In the genomic region with DNA sequence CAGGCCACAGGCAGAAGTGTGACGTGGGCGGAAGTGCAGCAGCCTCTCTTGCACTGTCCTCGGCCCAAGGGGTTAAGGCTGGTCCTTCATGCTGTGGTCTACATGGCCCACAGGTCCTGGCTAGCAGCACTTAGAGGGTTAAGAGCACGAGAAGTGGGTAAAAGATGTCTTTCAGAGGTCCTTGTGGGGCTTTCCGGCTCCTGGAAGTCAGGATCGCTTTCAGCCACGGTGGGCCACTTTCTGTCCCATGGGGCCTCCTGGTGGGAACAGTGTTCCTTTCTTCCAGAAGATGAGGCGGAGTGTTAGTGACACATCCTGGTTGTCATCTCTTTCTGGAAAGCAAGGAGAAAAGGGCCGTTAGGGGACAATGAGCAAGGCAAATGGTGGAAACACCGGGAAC, we compare ENCODE assay signal across 30 mouse cellular contexts.
"Had no signal": no experiment of that assay in that cellular context is flagged by ENCODE, and none has a peak within 500 bp of the region (broad histone marks: within the 10 kb centered on the region; RNA-seq: fewer than 3 reads in every experiment).

No protein-coding gene starts in this region.

- DNase-seq: left cerebral cortex, postnatal 4 days; liver; liver, embryonic 13.5 days; liver, postnatal 0 days; lung, adult 18-20 months; lung, adult 2 months; lung, embryonic 14.5 days; lung, postnatal 10 days; lung, postnatal 14 days; lung, postnatal 36 days; midbrain, embryonic 14.5 days had no signal

- H3K27ac ChIP-seq: limb, embryonic 10.5 days; limb, embryonic 12.5 days; limb, embryonic 13.5 days; limb, embryonic 15.5 days; liver, embryonic 12.5 days; liver, embryonic 13.5 days; liver, embryonic 14.5 days; liver, embryonic 15.5 days; lung, embryonic 15.5 days; macrophage; midbrain, embryonic 10.5 days; midbrain, embryonic 12.5 days; midbrain, embryonic 13.5 days; midbrain, embryonic 15.5 days had no signal

- H3K36me3 ChIP-seq: limb, embryonic 10.5 days; limb, embryonic 12.5 days; limb, embryonic 13.5 days; limb, embryonic 15.5 days; liver, embryonic 12.5 days; liver, embryonic 13.5 days; liver, embryonic 15.5 days; lung, embryonic 15.5 days; midbrain, embryonic 12.5 days; midbrain, embryonic 15.5 days had no signal

- H3K4me3 ChIP-seq: limb, embryonic 10.5 days; limb, embryonic 12.5 days; limb, embryonic 13.5 days; limb, embryonic 15.5 days; liver, embryonic 12.5 days; liver, embryonic 13.5 days; liver, embryonic 15.5 days; lung, embryonic 15.5 days; megakaryocyte, embryonic 14.5 days; midbrain, embryonic 10.5 days; midbrain, embryonic 12.5 days; midbrain, embryonic 13.5 days; midbrain, embryonic 15.5 days; myocyte had no signal

- H3K4me1 ChIP-seq: limb, embryonic 10.5 days; limb, embryonic 12.5 days; limb, embryonic 13.5 days; limb, embryonic 15.5 days; liver, embryonic 12.5 days; liver, embryonic 13.5 days; liver, embryonic 15.5 days; lung, embryonic 15.5 days; megakaryocyte, embryonic 14.5 days; midbrain, embryonic 10.5 days; midbrain, embryonic 12.5 days; midbrain, embryonic 13.5 days had no signal

- H3K9ac ChIP-seq: limb, embryonic 12.5 days; limb, embryonic 13.5 days; limb, embryonic 15.5 days; liver, embryonic 12.5 days; liver, embryonic 13.5 days; liver, embryonic 14.5 days; liver, embryonic 15.5 days; liver, postnatal 0 days; lung, embryonic 14.5 days; lung, embryonic 15.5 days; midbrain, embryonic 12.5 days; midbrain, embryonic 13.5 days; midbrain, embryonic 15.5 days had no signal

- H3K9me3 ChIP-seq: limb, embryonic 10.5 days; limb, embryonic 12.5 days; limb, embryonic 13.5 days; limb, embryonic 15.5 days; liver, embryonic 12.5 days; liver, embryonic 13.5 days; liver, embryonic 15.5 days; lung, embryonic 15.5 days; megakaryocyte, embryonic 14.5 days; midbrain, embryonic 10.5 days; midbrain, embryonic 12.5 days; midbrain, embryonic 13.5 days; midbrain, embryonic 15.5 days had no signal

- H3K27me3 ChIP-seq: limb, embryonic 12.5 days; limb, embryonic 15.5 days; liver, embryonic 12.5 days; liver, embryonic 13.5 days; liver, embryonic 15.5 days; lung, embryonic 15.5 days; megakaryocyte, embryonic 14.5 days; midbrain, embryonic 12.5 days; midbrain, embryonic 13.5 days; midbrain, embryonic 15.5 days had no signal

- ATAC-seq: liver, embryonic 12.5 days; liver, postnatal 0 days; lung, postnatal 0 days; midbrain, embryonic 13.5 days; midbrain, embryonic 15.5 days; midbrain, embryonic 16.5 days had no signal

- H3K4me2 ChIP-seq: limb, embryonic 12.5 days; limb, embryonic 13.5 days; limb, embryonic 15.5 days; liver, embryonic 11.5 days; liver, embryonic 12.5 days; liver, embryonic 13.5 days; liver, embryonic 15.5 days; lung, embryonic 14.5 days; lung, embryonic 15.5 days; midbrain, embryonic 11.5 days; midbrain, embryonic 12.5 days; midbrain, embryonic 13.5 days; midbrain, embryonic 15.5 days had no signal
